Mouse (Mus musculus): ENCODE measurements around the gene Ankzf1. TPM values are rescaled to one million over a fixed set of nuclear protein-coding genes. Genes with fewer than 3 reads are reported as not detected.
A peak's percentile ranks its signal among the peaks of the same experiment; 100 is the strongest.

Ankzf1 gene
- total RNA-seq (2022), result 10 to 100 TPM in 2 of 4 experiments, 1 to 10 TPM in 2; 7.7 to 13.9 (median 10.2) TPM

DNA sequence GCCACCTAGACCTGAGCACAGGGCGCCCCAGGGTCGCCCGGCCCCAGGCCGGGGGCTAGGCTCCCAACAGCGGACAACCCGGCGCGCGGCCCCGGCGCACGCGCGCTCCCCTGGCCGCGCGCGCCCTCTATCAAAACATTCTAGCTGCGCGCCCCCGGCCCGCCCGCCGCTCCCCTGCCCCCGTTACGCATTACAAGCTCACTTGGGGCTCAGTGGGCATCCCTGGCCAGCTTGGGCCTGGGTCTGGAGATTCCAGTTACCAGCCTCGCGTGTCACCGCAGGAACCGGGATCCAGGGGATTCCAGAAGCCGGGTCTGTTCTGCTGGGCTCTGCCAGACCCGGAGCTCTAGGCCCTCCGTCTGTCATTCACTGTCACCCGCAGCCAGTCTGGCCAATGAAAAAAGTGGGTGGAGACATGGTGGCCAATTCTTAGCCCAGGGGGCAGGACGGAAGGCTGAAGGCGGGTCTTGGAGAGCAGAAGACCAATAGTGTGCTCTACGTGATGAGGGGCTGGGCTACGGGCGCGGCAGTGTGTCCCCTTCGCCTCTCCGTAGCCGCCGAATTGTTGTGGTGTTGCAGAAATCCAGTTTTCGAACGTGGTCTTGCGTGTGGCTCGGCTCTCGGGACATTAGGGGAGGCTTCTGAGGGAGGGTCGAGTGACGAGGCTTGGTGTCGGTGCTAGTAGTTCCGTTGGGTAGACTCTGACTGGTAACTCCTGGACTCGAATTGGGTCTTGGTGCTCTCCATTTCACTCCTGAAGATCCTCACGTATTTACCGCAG, at the start of gene Ankzf1, which contains the start of gene Atg9a:
Gene Ankzf1, plus strand, starts transcription at position 530 of the 781 bp plus-strand sequence.
Gene Atg9a, minus strand, starts transcription at position 575 of the 781 bp plus-strand sequence.
- peak; percentile 98 for DNase-seq (ENCODE audit: low spot score)

DNA sequence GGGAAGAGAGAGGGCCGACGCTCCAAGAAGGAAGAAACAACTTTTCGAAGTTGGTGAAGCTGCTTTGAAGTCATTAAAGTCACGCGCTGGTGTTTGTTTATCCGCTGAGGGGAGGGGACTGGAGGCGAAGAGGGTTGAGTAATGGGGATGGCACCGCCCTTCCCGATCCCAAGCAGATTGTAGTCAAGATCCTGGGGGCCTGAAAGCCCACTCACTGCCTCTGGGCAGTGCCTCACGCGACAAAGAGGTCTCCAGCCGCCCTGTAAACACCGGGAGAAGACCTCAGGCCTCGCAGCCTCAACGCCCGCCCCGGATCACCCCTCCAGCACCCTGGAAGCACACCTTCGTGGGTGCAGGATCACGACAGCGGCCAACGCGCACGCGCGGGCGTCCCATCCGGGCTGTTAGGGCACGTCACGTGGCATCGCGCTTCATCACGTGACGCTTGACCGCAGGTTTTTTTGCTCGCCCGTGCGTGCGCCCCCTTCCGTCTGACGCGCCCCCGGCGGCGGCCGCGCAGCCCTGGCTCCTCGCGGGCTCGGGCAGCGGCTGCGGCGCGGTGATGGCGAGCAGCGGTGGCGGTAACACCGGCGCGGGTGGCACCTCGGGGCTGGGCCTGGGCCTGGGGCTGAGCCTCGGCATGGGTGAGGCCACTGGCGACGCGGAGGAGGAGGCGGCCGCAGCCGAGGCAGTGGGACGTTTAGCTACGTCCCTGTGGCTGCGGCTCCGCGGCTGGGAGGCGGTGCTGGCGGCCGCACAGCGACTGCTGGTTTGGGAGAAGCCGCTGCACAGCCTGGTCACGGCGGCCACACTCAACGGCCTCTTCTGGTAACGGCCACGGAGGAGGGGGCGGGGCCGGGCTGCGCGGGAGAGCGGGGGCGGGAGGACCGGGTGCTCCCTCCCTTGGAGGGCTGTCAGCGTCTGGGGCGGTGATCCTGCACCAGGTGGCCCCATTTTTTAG, 49.4 kb upstream of the Ankzf1 start, which contains the start of the genes Cnppd1 and Retreg2:
Gene Cnppd1, minus strand, starts transcription at position 411 of the 961 bp plus-strand sequence.
Gene Retreg2, plus strand, starts transcription at position 478 of the 961 bp plus-strand sequence.
- DNase-seq (ENCODE audit: low spot score), result peak; percentile 95

DNA sequence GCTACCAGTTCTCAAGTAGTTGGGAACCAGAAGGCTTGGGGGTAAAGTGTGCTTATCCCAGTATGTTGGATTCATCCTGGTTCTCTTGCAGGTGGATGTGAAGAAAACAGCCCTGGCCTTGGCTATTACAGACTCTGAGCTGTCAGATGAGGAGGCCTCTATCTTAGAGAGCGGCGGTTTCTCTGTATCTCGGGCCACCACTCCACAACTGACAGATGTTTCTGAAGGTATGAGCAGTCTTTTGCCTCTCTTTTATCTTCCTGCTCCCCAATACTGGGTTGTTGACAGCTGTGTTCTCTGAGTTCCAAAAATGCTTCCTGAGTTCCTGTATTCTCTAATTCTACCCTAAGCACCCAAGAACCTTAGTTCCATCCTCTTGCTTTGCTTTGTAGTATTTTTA, 46.4 kb upstream of the Ankzf1 start:
- no peak for DNase-seq (ENCODE audit: low spot score)

DNA sequence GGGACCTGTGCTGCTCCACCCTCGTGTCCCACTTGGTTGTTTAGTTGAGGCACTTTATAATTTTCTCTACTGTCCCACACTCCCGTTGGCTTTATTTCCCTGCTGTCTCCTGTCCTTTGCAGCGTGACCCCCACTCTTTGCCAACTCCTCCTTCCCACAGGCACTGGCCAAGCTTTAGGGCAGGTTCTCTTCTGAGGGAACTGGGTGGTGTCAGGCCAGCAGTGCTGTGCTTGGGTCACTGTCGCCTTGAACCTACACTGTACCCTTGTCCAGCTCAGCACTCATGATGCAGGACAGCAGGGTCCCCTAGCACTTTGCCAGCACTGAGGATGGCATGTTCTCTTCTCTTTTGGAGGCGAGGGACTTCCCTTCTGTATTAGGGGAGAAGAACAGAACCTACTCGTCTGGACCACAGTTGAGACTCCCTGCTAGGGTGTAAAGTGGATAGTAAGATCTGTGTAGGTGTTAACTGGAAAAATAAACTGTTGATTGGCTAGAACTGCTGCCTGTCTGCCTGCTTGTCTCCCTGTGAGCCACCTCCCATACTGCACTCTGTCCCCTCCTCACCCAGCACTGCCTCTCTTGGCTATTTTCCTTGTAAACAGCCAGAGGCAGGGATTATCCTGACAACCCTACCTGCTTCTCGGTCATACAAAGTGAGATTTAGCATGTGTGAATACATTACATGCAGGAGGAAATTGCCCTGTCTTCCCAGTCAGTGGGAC, 44.4 kb upstream of the Ankzf1 start:
- no peak for DNase-seq (ENCODE audit: low spot score)

DNA sequence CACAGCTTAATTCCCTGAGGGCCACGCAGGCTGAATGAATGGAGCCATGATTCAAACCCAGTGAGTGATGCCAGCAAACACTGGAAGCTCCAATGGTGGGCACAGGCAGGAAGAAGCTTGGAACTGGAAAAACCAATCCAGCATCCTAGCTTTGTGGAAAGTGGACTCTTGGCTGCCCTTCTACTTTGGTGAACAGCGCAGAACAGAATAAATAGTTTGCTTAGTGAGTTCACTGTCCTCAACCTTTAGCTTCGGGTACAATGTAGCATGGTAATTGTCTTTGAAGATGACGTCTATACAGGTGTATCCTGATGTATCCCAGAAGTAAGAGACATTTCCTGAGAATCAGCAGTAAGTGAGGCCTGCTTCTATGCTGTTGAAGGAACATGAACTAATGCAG, 43.2 kb upstream of the Ankzf1 start:
- DNase-seq (ENCODE audit: low spot score), result no peak

DNA sequence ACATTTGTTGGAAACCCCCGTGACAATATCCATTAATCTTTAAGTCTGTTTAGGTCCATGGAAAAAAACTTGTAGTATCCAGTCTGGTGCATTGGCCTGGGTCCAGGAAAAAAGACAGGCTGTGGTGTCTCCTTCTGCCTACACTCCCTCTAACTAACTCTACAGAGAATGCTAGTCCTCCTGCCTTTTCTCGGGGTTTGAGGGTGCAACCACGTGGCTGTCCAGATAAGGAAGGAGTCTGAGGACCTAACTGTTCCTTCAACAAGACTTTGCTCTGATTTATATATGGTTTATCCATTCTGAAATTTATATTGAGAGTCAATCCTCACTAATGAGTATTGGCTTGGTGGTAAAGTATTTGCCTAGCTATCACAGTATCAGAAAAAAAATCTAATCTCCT, 36.1 kb upstream of the Ankzf1 start:
- no peak for DNase-seq (ENCODE audit: low spot score)

DNA sequence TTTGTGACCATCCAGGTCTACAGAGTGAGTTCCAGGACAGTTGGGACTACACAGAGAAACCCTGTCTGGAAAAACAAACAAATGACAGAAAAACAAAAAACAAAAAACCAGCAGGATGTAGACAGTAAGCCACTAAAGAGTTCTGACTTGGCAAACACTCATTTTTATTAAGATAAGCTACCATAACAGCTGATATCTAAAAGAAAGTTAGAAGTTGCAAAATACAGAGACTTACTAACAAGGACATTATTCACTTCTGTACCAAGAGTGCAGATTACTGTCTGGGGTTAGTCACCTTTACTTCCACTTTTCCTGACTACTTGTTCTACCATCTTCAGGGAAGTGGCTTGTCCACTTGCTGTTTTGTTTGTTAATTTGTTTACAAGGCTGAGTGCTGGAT, 33.0 kb upstream of the Ankzf1 start:
- no peak for DNase-seq (ENCODE audit: low spot score)

DNA sequence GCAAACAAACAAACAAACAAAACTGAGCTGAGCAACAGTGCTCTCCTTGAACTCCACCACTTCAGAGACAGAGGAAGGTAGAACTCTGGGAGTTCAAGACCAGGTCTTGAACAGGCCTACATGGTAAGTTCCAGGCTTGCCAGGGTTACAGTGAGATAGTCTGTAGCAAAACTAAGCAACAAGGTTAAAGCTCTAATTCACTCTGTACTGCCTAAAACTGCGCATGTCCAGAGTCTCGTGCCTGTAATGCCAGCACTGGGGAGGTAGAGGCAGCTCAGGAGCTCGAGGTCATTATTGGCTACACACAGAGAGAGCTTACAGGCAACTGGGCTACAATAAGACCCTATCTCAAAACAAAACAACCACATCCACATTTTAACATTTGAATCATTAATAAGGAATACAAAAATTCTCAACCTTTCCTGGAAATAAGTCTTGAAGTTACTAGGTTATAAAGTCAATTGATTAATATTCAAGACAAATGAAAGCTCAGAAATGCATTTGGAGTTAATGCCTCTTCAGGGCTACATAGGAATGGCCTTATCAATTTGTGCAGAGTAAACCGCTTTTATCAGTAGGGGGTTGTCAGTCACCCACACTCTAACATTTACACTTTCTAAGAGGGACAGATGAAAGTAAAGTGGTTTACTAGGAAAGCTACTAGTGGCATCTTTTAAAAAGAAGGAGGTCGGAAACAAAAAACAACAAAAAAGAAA, 32.3 kb upstream of the Ankzf1 start:
- DNase-seq (ENCODE audit: low spot score), result no peak

DNA sequence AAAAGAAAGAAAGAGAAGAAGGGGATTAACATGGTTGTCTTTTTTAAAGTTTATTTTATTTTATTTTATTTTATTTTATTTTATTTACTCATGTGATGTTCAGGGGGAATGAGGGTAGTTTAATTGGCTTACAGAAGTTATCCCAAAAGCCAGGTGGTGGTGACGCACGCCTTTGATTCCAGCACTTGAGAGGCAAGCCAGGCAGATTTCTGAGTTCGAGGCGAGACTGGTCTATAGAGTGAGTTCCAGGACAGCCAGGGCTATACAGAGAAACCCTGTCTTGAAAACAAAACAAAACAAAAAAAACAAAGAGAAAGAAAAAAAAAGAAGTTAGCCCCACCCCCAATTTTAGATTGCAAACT, 31.7 kb upstream of the Ankzf1 start:
- DNase-seq (ENCODE audit: low spot score), result no peak

DNA sequence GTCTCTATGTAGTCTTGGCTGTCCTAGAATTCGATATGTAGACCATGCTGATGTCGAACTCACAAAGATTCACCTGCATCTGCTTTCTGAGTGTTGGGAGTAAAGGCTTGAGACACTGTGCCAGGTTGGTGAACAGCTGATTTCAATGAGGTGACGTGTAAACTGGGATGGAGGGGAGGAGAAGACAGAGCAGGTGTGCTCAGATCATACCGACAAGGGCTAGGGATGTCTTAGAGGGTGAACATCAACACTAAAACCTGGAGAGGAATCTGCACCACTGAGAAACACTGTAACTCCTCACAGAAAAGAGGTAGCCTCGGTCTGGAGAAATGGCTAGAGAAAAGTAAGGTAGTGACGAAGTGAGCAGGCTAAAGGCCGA, 23.9 kb upstream of the Ankzf1 start:
- no peak for DNase-seq (ENCODE audit: low spot score)

DNA sequence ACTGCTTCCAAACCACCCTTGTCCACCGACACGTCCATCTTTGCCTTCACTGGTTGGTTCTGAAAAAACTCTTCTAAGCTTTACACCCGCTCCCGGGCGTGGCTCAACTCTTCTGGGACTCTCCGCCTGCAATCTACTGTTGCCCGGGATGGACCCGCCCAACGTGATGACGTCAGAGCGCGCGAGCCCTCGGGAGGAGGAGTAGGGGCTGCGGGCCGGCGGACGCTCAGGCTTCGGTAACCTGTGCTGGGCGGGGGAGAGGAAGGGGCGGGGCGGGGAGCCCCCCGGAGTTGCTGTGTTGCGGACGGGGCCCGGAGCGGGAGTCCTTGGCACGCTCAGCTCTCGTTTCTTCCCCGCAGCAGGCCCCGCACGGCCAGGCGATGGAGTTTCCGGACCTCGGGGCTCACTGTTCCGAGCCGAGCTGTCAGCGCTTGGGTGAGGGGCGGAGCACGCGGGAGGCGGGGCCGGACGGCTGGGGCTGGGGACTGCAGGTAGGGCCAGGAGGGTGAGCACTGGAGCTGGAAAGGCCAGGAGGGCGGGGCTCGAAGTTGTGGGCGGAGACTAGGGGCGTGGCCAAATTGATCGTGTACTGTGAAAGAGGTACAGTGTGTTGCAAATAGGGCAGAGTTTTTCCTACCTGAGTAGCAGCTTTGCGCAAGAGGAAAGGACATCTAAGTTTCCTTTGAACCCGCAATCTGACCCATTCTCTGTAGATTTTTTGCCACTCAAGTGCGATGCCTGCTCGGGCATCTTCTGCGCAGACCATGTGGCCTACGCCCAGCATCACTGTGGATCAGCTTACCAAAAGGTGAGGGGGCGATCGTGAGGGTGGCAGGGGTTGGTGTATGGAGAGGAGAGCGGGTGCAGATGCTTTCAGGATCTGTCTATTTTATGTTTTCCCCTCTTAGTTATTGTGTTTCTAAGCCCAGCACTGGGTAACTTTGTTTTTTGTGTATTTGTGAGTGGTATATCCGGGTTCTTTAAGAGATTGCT, 23.2 kb upstream of the Ankzf1 start, which contains the start of gene Zfand2b:
Gene Zfand2b, plus strand, starts transcription at position 175 of the 993 bp plus-strand sequence.
- peak; percentile 96 for DNase-seq (ENCODE audit: low spot score)

DNA sequence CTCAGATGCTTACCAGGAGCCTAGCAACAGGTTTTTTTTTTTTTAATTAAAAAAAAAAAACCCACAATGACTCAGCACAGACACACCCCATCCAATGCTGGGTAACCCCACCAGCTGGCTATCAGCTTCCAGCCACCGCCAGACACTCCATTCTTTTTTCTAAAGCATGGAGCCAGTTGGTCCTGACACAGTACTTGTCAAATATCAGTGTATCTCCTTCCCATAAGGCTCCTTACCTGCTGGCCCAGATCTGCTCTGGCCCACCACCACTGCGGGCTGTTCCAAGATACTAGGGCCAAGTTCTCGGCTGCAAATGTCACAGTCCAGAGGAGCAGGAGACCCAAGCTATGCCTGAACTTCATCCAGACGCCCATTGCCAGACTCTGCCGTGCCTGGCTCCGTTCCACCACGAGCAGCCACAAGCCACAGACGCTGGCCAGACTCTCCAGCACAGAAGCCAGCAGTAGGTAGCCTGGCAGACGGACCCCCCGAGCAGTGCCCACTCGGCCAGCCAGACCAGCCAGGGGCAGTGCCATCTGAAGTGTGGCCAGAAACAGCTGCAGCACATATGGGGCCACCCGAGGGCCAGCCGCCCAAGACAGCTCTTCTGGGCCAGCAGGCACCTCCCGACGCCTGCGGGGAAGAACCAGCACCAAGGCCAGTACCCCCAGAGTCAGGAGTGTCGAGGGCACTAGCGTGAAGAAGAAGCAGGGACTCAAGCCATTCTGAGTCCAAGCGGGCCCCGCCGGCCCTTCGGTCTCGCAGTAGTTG, 12.4 kb upstream of the Ankzf1 start:
- DNase-seq (ENCODE audit: low spot score), result peak; percentile 27

DNA sequence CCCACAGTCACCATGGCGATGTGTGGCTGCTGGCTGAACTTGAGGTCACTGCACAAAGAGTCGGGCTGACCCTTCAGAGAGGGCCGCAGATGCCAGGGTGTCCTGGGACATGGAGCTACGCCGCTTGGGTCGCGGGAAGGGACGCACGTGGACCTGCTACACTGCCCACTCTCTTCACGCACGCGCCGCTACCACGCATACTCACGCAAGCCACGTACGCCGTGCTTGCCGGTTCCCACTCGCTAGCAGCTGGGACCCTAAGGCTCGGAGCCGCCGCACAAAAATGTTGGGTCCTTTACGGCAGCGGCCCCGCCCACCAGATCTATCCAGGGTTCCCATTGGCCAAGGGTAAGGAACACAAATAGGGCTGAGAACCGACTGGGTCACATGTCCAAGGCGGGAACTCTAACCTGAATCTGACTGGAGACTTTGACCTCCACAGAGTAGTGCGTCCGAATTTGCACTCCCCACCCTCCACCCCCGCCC, 11.8 kb upstream of the Ankzf1 start, which contains the start of gene Abcb6:
Gene Abcb6, minus strand, starts transcription at position 288 of the 486 bp plus-strand sequence.
- peak; percentile 88 for DNase-seq (ENCODE audit: low spot score)

DNA sequence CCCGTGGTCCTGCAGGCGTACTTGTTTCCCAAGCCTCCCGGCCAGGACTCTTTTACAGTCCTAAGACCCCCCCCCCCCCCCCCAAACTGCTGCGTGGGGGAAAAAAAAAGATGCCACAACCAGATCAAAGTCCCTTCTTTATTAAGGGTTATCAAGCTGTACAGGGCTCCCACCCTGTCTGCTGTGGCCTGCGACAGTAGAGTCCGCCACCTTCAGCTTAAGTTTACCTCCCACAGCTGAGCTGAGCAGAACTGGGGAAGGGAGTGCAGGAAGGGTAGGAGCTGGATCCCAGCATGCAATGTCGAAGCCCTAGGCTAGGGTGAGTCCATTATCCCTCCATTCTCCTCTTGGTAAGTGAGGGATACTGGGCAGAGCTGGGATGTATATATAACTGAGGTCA, 11.2 kb upstream of the Ankzf1 start:
- DNase-seq (ENCODE audit: low spot score), result no peak

DNA sequence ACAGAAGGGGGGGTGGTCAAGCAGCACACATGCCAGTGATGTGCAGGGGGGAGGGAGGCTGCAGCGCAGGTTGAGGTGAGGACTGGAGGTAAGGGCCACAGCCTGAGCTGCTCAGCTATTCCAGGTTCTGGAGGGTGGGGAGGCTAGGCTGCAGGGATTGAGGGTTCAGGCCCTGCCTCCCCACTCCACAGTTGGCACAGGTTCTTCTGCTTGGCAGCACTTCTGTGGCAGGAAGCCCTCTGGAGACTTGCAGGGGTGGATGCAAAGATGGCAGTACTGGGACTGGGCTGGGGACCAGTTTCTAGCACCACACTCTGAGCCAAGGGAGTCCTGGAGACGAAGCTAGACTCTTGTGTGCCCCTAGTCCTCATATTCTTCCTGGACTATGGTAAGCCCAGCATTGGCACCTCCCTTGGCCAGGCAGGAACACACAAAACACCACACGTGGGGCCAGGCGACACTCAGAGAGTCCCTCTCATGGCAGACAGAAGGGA, 10.5 kb upstream of the Ankzf1 start:
- DNase-seq (ENCODE audit: low spot score), result no peak

DNA sequence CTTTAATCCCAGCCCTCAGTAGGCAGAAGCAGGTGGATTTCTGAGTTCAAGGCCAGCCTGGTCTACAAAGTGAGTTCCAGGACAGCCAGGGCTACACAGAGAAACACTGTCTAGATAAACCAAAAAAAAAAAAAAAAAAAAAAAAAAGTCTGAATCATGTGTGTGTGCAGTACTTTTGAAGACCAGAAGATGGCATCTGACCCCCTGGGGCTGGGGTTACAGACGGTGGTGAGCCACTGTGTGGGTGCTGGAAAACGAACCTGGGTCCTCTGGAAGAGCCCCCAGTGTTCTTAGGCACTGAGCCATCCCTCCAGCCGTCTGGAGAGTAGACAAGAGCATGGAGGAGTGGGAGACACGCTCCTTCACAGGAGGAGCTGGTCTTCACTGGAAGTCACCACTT, 9.8 kb upstream of the Ankzf1 start:
- DNase-seq (ENCODE audit: low spot score), result no peak

DNA sequence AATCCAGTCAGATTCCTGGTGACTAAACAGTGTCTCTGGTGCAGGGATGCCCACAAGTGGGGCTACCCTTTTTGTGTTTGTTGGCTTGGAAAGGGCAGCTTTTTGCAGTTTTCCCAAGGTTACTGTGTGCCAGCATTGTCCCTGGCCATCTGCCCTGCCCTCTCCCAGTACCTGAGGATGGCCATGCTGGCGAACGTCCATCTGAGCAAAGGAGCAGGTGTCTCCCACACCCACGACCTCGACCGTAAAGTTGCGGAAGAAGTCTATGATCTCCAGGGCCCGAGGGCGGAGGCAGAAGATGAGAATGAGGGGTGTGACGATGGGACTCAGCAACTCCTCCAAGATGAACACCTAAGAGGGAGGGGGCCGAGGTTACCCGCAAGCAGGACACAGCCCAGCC, 6.5 kb upstream of the Ankzf1 start:
- DNase-seq (ENCODE audit: low spot score), result no peak

DNA sequence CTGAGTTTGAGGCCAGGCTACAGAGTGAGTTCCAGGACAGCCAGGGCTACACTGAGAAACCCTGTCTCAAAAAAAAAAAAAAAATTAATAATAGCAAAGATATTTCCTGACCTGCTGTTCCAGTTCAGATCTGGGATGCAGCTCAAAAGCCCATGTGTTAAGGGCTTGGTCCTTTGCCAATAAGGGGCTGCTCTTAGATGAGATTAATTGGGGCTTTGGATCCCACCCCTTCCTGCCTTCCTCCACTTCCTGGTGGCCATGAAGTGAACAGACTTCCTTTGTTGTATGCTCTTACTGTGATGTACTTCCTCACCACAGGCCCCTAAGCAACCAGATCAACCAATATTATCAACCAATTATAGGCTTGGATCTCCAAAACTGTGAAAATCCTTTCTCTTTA, 4.8 kb upstream of the Ankzf1 start:
- no peak for DNase-seq (ENCODE audit: low spot score)

Measured in heart, adult 8-10 months (tissue).